Comparison of ENCODE assay signal across 8 mouse cellular contexts in the genomic region with DNA sequence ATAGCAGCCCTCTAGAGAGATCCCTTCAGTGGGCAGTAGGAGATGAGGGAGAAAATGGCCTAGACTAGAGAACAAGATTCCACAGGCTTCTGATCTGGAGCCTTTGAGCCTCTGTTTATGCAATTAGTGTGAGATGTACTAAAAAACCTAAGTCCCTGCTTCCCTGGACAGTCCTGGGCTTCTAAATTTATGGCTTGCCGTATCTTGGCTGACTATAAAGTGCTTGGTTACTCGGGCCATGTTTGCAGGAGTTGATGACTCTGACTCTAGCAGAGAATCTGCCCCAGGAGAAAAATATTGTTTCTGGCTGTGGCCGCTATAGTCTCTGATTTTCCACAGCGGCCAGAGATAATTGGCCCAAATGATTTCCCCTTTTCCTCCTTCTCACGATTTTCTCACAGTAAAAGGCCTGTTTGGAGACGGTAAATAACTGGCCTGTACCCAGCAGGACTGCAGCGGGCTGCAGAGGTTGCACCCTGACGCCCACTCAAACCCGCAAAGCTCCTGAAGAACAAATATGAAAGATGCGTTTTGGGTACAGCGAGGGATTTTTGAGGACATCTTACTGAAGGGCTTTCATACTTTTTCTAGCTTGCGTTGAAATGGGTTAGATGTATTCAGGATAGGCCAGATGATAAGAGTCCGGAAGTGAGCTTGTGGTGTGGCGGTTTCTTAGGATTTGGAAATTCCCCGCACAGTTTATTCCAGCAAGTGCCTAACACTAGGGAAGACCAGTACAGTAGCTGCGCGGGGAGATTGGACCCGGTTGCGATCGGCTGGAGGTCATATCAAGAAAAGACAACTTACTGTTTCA. TPM values are rescaled to one million over a fixed set of nuclear protein-coding genes. Genes with fewer than 3 reads are reported as not detected.
DNase-seq lines count a peak whose midpoint lies in the region; ATAC-seq and TF ChIP-seq lines count a peak whose summit lies in the region.

No protein-coding gene starts in this region.

- H3K4me3 ChIP-seq in kidney, postnatal 0 days (replicated peaks; ENCODE audit: low read depth, low read length), result no peak overlapping the region; the same call in 1 of the 2 replicates
- 0 out of 2 replicates have a peak overlapping the region, but pooled peaks have one; percentile 13 for H3K4me3 ChIP-seq in embryonic facial prominence, embryonic 12.5 days
- H3K4me3 ChIP-seq in hindbrain, embryonic 13.5 days, result peak overlapping the region; percentile 31
- no peak overlapping the region; the same call in 1 of the 2 replicates for H3K4me3 ChIP-seq in midbrain, embryonic 11.5 days (ENCODE audit: low read depth, low read length)

- 0 out of 2 replicates have a peak, but pooled peaks cover 3% of the 10 kb centered on the region for H3K4me1 ChIP-seq in kidney, postnatal 0 days (replicated peaks; ENCODE audit: insufficient read depth, low read length)
- no peaks in the 10 kb centered on the region for H3K4me1 ChIP-seq in embryonic facial prominence, embryonic 12.5 days
- H3K4me1 ChIP-seq in hindbrain, embryonic 13.5 days (replicated peaks), result peaks cover 7% of the 10 kb centered on the region; the same call in 1 of the 2 replicates
- H3K4me1 ChIP-seq in midbrain, embryonic 11.5 days (ENCODE audit: control insufficient read depth, insufficient read depth, low read length), result no peaks in the 10 kb centered on the region

- WGBS in kidney, postnatal 0 days, result 43% methylated on average over 20 of the region's 20 CpGs
- WGBS in embryonic facial prominence, embryonic 12.5 days, result 56% methylated on average over 20 of the region's 20 CpGs
- WGBS in hindbrain, embryonic 13.5 days, result 54% methylated on average over 20 of the region's 20 CpGs
- WGBS in midbrain, embryonic 11.5 days, result 68% methylated on average over 20 of the region's 20 CpGs

- H3K27me3 ChIP-seq in kidney, postnatal 0 days (ENCODE audit: insufficient read depth, low read length), result no peaks in the 10 kb centered on the region
- no peaks in the 10 kb centered on the region for H3K27me3 ChIP-seq in embryonic facial prominence, embryonic 12.5 days
- H3K27me3 ChIP-seq in hindbrain, embryonic 13.5 days, result no peaks in the 10 kb centered on the region
- H3K27me3 ChIP-seq in midbrain, embryonic 11.5 days (ENCODE audit: control insufficient read depth, insufficient read depth, low read length), result no peaks in the 10 kb centered on the region

- no peak for TF ChIP-seq CTCF in kidney, postnatal 0 days (IDR thresholded peaks at IDR 0.05; ENCODE audit: low read depth)

- H3K9ac ChIP-seq in kidney, postnatal 0 days (ENCODE audit: low read depth, low read length), result no peak overlapping the region
- H3K9ac ChIP-seq in embryonic facial prominence, embryonic 12.5 days, result no peak overlapping the region
- H3K9ac ChIP-seq in hindbrain, embryonic 13.5 days, result peak overlapping the region; percentile 62
- peak overlapping the region; percentile 54 for H3K9ac ChIP-seq in midbrain, embryonic 11.5 days (ENCODE audit: low read length)

- peak overlapping the region; percentile 54 for H3K4me2 ChIP-seq in kidney, postnatal 0 days (ENCODE audit: low read length)
- peak overlapping the region; percentile 40 for H3K4me2 ChIP-seq in embryonic facial prominence, embryonic 12.5 days (replicated peaks)
- peak overlapping the region; percentile 50 for H3K4me2 ChIP-seq in hindbrain, embryonic 13.5 days
- peak overlapping the region; percentile 42 for H3K4me2 ChIP-seq in midbrain, embryonic 11.5 days

- H3K36me3 ChIP-seq in kidney, postnatal 0 days (ENCODE audit: insufficient read depth, low read length), result no peaks in the 10 kb centered on the region
- no peaks in the 10 kb centered on the region for H3K36me3 ChIP-seq in embryonic facial prominence, embryonic 12.5 days
- H3K36me3 ChIP-seq in hindbrain, embryonic 13.5 days, result no peaks in the 10 kb centered on the region
- H3K36me3 ChIP-seq in midbrain, embryonic 11.5 days (ENCODE audit: control insufficient read depth, insufficient read depth, low read length), result no peaks in the 10 kb centered on the region

- H3K9me3 ChIP-seq in kidney, postnatal 0 days (replicated peaks; ENCODE audit: low read length), result no peaks in the 10 kb centered on the region
- H3K9me3 ChIP-seq in embryonic facial prominence, embryonic 12.5 days, result no peaks in the 10 kb centered on the region
- no peaks in the 10 kb centered on the region for H3K9me3 ChIP-seq in hindbrain, embryonic 13.5 days
- H3K9me3 ChIP-seq in midbrain, embryonic 11.5 days (ENCODE audit: control insufficient read depth, low read length), result no peaks in the 10 kb centered on the region

- no peak overlapping the region for H3K27ac ChIP-seq in kidney, postnatal 0 days
- H3K27ac ChIP-seq in embryonic facial prominence, embryonic 12.5 days, result no peak overlapping the region
- H3K27ac ChIP-seq in hindbrain, embryonic 13.5 days, result no peak overlapping the region
- no peak overlapping the region for H3K27ac ChIP-seq in midbrain, embryonic 11.5 days (ENCODE audit: low read depth, low read length)

- no peak; the same call in 1 of the 2 replicates for ATAC-seq in kidney, postnatal 0 days (replicated peaks; ENCODE audit: low FRiP score, low read depth)
- no peak for ATAC-seq in embryonic facial prominence, embryonic 12.5 days (ENCODE audit: insufficient number of reproducible peaks, insufficient read depth, low FRiP score, low TSS enrichment)
- ATAC-seq in hindbrain, embryonic 13.5 days (ENCODE audit: low FRiP score), result peak; percentile 63
- peak; percentile 35; the same call in 1 of the 2 replicates for ATAC-seq in midbrain, embryonic 11.5 days (ENCODE audit: low FRiP score)

- peak; percentile 44 for DNase-seq in kidney, postnatal 0 days (ENCODE audit: low spot score)
- DNase-seq in kidney, postnatal 25 days, result no peak
- DNase-seq in midbrain, embryonic 11.5 days (ENCODE audit: low spot score, missing footprints), result peak; percentile 47
- no peak for DNase-seq in spleen, postnatal 10 days (ENCODE audit: low spot score in 2 of 2)
- DNase-seq in cerebellum, postnatal 4 days (ENCODE audit: low spot score in 2 of 2), result no peak
- DNase-seq in T-cell, adult 2 months (ENCODE audit: low spot score), result no peak

RNA-seq across cellular contexts. Expression of a gene that starts 18.1 kb away (rescaled TPM):
- 13.9 and 14.3 TPM in 2 replicates for polyA plus RNA-seq in kidney, postnatal 0 days (2015; fragmentation: Nextera tagmentation; extraction: Ambion mirVana)
- polyA plus RNA-seq in embryonic facial prominence, embryonic 12.5 days (2016; fragmentation: Nextera tagmentation; extraction: Ambion mirVana), result 13.6 and 13.7 TPM in 2 replicates
- polyA plus RNA-seq in hindbrain, embryonic 13.5 days (2015; fragmentation: Nextera tagmentation; extraction: Ambion mirVana), result 28.4 and 29.3 TPM in 2 replicates
- polyA plus RNA-seq in midbrain, embryonic 11.5 days (2014; fragmentation: Nextera tagmentation; extraction: Ambion mirVana), result 19.3 and 20.4 TPM in 2 replicates

Comparison
In these comparisons a context has a peak if more than half of its experiments do, and no peak if none do; other contexts are left out.
1. DNase-seq: peak in kidney, postnatal 0 days (single experiment) and midbrain, embryonic 11.5 days (single experiment); none in kidney, postnatal 25 days (0 of 2), spleen, postnatal 10 days (0 of 2), cerebellum, postnatal 4 days (0 of 2) and T-cell, adult 2 months (single experiment).
2. ATAC-seq: peak in hindbrain, embryonic 13.5 days (single experiment) and midbrain, embryonic 11.5 days (single experiment); none in kidney, postnatal 0 days (single experiment) and embryonic facial prominence, embryonic 12.5 days (single experiment).
3. H3K4me3 ChIP-seq: peak in embryonic facial prominence, embryonic 12.5 days (single experiment) and hindbrain, embryonic 13.5 days (single experiment); none in kidney, postnatal 0 days (single experiment) and midbrain, embryonic 11.5 days (single experiment).
4. H3K9ac ChIP-seq: peak in hindbrain, embryonic 13.5 days (single experiment) and midbrain, embryonic 11.5 days (single experiment); none in kidney, postnatal 0 days (single experiment) and embryonic facial prominence, embryonic 12.5 days (single experiment).
5. Peak in every context shown above with its lines, with median percentiles within 50 percentile points of each other: H3K4me2 ChIP-seq.